Mouse (Mus musculus) hindbrain, embryonic 10.5 days (tissue): ENCODE measurements at regions not wholly inside any gene's neighbourhood (a gene's known extent, or its start where the extent isn't known, plus 50 kb on each side); places are given as distances from the start of the nearest gene placed in this dataset.

ENCODE experiments used
- DNase-seq: peaks from one replicate; pipeline ENCODE4 v3.0.0-alpha.2; 2017; ENCODE audit warnings: low spot score
- H3K27ac ChIP-seq: fragments of 300-500 bp; sonication (generic); 2 replicates; pipeline ENCODE4 v1.5.1; 2016; ENCODE audit warnings: mild to moderate bottlenecking, moderate library complexity
- H3K27me3 ChIP-seq: fragments of 300-500 bp; sonication (generic); 2 replicates; pipeline ENCODE4 v1.6.1; 2016; ENCODE audit warnings: mild to moderate bottlenecking; ENCODE audit not compliant: poor library complexity, insufficient read depth, severe bottlenecking
- H3K36me3 ChIP-seq: fragments of 300-500 bp; sonication (generic); 2 replicates; pipeline ENCODE4 v1.6.1; 2016; ENCODE audit warnings: mild to moderate bottlenecking, moderate library complexity
- H3K4me1 ChIP-seq: fragments of 300-500 bp; sonication (generic); replicated peaks from 2 replicates; pipeline ENCODE4 v1.6.1; 2016; ENCODE audit warnings: mild to moderate bottlenecking
- H3K4me3 ChIP-seq: fragments of 300-500 bp; sonication (generic); 2 replicates; pipeline ENCODE4 v1.5.1; 2016; ENCODE audit warnings: mild to moderate bottlenecking, moderate library complexity
- H3K9me3 ChIP-seq: fragments of 300-500 bp; sonication (generic); 2 replicates; pipeline ENCODE4 v1.6.1; 2016; ENCODE audit warnings: mild to moderate bottlenecking, moderate library complexity
- WGBS: fragments of 180-500 bp; shearing (Covaris S2); methylation state at CpG from one replicate; pipeline ENCODE4 v1.1.7; 2016; 5-methylcytosine and 5-hydroxymethylcytosine counted together

DNA sequence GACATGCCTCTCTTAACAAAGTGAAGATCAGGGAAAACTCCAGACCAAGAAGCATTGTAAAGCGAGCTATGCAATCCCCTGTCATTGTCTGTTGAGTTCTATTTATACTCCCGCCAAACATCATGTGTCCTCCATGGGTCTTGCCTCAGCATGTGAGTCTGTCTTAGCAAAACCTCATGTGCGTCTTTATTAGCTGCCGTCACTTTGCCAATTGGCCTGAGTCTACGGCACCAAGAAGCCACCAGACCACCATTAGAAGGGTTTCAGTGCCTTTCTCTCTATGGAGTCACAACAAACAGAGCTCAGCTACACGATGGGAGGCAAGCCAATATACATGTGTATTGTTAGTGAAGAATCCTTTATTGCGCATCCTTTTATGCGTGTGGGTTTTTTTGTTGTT lies 658.6 kb upstream of the Kdm8 start:
- H3K27me3 ChIP-seq, result no peaks in the 10 kb centered on the region
- H3K27ac ChIP-seq, result no peak overlapping the region
- 90% methylated on average over 8 of the region's 8 CpGs for WGBS
- H3K36me3 ChIP-seq, result no peaks in the 10 kb centered on the region
- no peak overlapping the region for H3K4me3 ChIP-seq
- H3K4me1 ChIP-seq, result no peaks in the 10 kb centered on the region
- DNase-seq, result no peak
- H3K9me3 ChIP-seq, result peaks cover 6% of the 10 kb centered on the region; the same call in 1 of the 2 replicates

GRCm38 (mm10) chr7:124788781-124789180 lies 655.7 kb upstream of the Kdm8 start:
- no peak for DNase-seq
- Histone ChIP-seq H3K9me3 (peaks cover 3% of the 10 kb centered on the region; the same call in 1 of the 2 replicates), H3K27ac (no peak overlapping the region), H3K27me3 (no peaks in the 10 kb centered on the region), H3K36me3 (no peaks in the 10 kb centered on the region), H3K4me1 (no peaks in the 10 kb centered on the region), H3K4me3 (no peak overlapping the region)
- WGBS, result 84% methylated on average over 3 of the region's 3 CpGs

DNA sequence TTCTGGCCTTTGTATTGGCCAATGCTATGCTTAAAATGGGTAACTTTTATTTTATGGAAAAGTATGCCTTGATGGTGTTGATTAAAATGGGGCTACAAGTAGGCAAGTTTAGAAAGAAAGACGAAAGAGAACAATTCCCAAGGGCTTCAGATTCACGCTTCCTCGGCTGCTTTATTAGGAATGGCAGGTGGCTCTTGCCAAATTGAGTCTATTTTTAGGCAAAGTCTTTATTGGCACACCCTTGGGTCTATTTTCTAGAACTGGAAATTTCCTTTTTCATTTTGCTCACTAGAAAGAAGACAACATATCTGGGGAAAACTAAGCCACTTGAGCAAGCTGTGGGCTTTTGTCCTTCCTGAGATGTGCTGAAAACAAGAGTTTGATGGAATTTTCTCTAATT lies 641.4 kb upstream of the Kdm8 start:
- Histone ChIP-seq H3K27me3 (no peaks in the 10 kb centered on the region), H3K4me1 (no peaks in the 10 kb centered on the region), H3K9me3 (0 out of 2 replicates have a peak, but pooled peaks cover 3% of the 10 kb centered on the region), H3K36me3 (no peaks in the 10 kb centered on the region), H3K27ac (no peak overlapping the region), H3K4me3 (no peak overlapping the region)
- 86% methylated on average over 3 of the region's 3 CpGs for WGBS
- no peak for DNase-seq

DNA sequence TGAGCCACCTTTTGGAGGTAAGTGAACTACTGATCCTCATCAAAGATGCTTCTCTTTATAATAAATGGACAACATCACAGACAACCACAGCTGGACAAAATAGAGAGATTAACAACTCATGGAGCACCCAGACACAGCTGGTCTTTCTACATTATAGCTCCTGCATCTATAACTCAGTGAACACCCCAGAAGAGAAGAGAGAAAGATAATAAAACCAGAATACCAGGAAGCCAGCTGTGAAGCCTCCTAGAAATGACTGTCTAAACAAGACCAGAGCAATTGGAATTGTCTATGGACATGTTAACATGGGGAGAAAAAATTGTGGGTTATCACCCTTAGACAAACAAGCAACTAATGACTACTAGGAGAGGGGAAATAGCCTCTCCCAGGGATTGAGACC lies 609.8 kb upstream of the Kdm8 start:
- 0 out of 2 replicates have a peak, but pooled peaks cover 4% of the 10 kb centered on the region for H3K9me3 ChIP-seq
- no peak for DNase-seq
- H3K27me3 ChIP-seq, result no peaks in the 10 kb centered on the region
- no peak overlapping the region for H3K4me3 ChIP-seq
- H3K4me1 ChIP-seq, result no peaks in the 10 kb centered on the region
- H3K27ac ChIP-seq, result no peak overlapping the region
- no peaks in the 10 kb centered on the region for H3K36me3 ChIP-seq

GRCm38 (mm10) chr7:124836531-124836930 lies 607.9 kb upstream of the Kdm8 start:
- DNase-seq, result no peak
- Histone ChIP-seq H3K27ac (no peak overlapping the region), H3K4me1 (no peaks in the 10 kb centered on the region), H3K27me3 (no peaks in the 10 kb centered on the region), H3K36me3 (no peaks in the 10 kb centered on the region), H3K9me3 (0 out of 2 replicates have a peak, but pooled peaks cover 4% of the 10 kb centered on the region), H3K4me3 (no peak overlapping the region)
- 93% methylated on average over 3 of the region's 3 CpGs for WGBS

DNA sequence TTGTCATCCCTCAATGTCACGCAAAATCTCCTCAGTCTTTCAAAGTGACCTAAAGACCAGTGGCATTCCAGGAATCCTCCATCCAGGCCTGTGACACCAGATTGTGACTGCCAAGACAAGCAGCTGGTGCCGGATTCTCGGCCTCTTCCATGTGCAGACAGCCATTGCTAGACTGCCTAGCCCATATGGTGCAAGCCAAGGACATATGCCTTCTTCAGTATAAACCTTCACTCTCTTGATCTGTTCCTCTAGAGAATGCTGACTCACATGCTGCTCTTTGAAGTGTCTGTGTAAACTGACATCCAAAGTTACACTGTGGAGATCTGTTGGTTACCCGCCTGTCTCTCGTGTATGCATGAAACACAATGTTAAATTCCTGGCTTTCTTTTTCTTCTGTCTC lies 589.4 kb upstream of the Kdm8 start:
- Histone ChIP-seq H3K9me3 (no peaks in the 10 kb centered on the region), H3K27ac (no peak overlapping the region), H3K36me3 (no peaks in the 10 kb centered on the region), H3K4me1 (no peaks in the 10 kb centered on the region), H3K27me3 (no peaks in the 10 kb centered on the region), H3K4me3 (no peak overlapping the region)
- 82% methylated on average over 5 of the region's 5 CpGs for WGBS
- no peak for DNase-seq

DNA sequence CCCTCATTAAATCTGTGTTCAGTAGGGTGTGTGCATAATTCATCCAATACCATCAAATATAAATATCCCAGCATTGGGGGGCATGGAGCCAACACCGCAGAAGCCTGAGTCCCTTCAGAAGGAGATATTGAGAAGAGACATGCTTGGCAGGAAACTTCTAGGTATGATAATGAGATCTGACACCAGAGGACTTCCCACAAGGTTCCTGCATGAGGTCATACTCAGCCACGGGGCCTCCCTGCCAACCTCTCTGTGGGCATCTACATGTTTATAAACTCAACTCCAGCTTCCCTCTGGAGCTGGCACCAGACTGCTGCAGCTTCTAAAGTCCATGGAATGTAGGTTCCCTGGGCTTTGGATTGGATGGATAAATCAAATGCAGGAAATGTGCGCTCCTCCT lies 587.4 kb upstream of the Kdm8 start:
- H3K27ac ChIP-seq, result no peak overlapping the region
- H3K9me3 ChIP-seq, result 0 out of 2 replicates have a peak, but pooled peaks cover 2% of the 10 kb centered on the region
- H3K4me1 ChIP-seq, result no peaks in the 10 kb centered on the region
- WGBS, result 91% methylated on average over 3 of the region's 3 CpGs
- no peak overlapping the region for H3K4me3 ChIP-seq
- no peak for DNase-seq
- no peaks in the 10 kb centered on the region for H3K27me3 ChIP-seq
- H3K36me3 ChIP-seq, result no peaks in the 10 kb centered on the region

- Histone ChIP-seq H3K27me3 (no peaks in the 10 kb centered on the region), H3K9me3 (peaks cover 9% of the 10 kb centered on the region), H3K4me3 (no peak overlapping the region), H3K27ac (no peak overlapping the region), H3K36me3 (no peaks in the 10 kb centered on the region), H3K4me1 (no peaks in the 10 kb centered on the region)
- DNase-seq, result no peak
- WGBS, result 94% methylated on average over 2 of the region's 2 CpGs
Observed at GRCm38 (mm10) chr7:124861397-124861796, 583.1 kb upstream of the Kdm8 start.

DNA sequence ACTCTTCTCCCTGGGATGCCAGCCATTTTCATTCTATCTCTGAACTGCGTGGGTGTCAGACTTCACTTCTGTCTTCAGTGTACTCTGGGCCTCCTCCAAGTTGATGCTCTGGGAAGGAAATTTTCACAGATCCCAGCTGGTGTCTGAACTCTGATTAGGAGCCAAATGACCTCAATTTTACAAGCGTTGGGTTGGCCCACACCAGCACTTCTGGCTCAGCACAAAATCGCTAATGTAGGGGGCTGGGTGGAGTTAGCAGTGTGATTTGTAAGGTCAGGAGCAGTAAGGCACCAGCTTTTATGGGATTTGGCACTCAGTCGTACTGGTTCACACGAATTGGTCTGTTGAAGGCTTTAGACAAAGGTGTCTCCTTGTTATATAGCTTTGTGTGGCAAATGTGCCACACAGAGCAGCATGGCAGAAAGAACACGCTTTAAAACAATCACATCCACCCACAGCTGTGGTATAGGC lies 576.3 kb upstream of the Kdm8 start:
- H3K27me3 ChIP-seq, result no peaks in the 10 kb centered on the region
- DNase-seq, result peak; percentile 12
- 60% methylated on average over 6 of the region's 6 CpGs for WGBS
- H3K4me1 ChIP-seq, result no peaks in the 10 kb centered on the region
- no peak overlapping the region for H3K27ac ChIP-seq
- H3K9me3 ChIP-seq, result no peaks in the 10 kb centered on the region
- no peaks in the 10 kb centered on the region for H3K36me3 ChIP-seq
- H3K4me3 ChIP-seq, result no peak overlapping the region

GRCm38 (mm10) chr7:124868621-124869020 lies 575.9 kb upstream of the Kdm8 start:
- no peak overlapping the region for H3K4me3 ChIP-seq
- H3K9me3 ChIP-seq, result no peaks in the 10 kb centered on the region
- no peak overlapping the region for H3K27ac ChIP-seq
- no peak for DNase-seq
- H3K4me1 ChIP-seq, result no peaks in the 10 kb centered on the region
- no peaks in the 10 kb centered on the region for H3K27me3 ChIP-seq
- no peaks in the 10 kb centered on the region for H3K36me3 ChIP-seq
- 79% methylated on average over 3 of the region's 3 CpGs for WGBS

GRCm38 (mm10) chr7:124880771-124881170 lies 563.7 kb upstream of the Kdm8 start:
- H3K27ac ChIP-seq, result no peak overlapping the region
- WGBS, result 87% methylated on average over 6 of the region's 6 CpGs
- H3K4me1 ChIP-seq, result no peaks in the 10 kb centered on the region
- no peaks in the 10 kb centered on the region for H3K27me3 ChIP-seq
- no peak overlapping the region for H3K4me3 ChIP-seq
- no peak for DNase-seq
- H3K36me3 ChIP-seq, result no peaks in the 10 kb centered on the region
- no peaks in the 10 kb centered on the region for H3K9me3 ChIP-seq

DNA sequence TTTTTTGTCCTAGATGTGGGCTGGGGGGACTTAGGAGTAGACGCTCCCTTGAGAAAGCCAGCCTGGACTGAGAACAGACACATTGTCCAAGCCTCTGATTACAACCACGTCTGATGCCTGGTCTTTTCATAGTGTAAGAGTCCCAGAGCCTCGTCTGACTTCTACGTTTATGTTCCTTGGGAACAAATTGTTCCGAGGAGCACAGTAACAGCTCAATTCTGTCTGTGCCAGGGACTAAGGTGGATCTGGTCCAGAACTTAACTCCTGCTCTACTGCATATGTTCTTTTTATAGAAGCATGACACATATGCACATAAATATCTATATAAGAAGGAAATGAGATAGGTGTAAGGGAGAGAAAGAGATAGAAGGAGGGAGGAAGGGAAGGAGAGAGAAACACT lies 537.2 kb upstream of the Kdm8 start:
- 74% methylated on average over 5 of the region's 5 CpGs for WGBS
- H3K27ac ChIP-seq, result no peak overlapping the region

DNA sequence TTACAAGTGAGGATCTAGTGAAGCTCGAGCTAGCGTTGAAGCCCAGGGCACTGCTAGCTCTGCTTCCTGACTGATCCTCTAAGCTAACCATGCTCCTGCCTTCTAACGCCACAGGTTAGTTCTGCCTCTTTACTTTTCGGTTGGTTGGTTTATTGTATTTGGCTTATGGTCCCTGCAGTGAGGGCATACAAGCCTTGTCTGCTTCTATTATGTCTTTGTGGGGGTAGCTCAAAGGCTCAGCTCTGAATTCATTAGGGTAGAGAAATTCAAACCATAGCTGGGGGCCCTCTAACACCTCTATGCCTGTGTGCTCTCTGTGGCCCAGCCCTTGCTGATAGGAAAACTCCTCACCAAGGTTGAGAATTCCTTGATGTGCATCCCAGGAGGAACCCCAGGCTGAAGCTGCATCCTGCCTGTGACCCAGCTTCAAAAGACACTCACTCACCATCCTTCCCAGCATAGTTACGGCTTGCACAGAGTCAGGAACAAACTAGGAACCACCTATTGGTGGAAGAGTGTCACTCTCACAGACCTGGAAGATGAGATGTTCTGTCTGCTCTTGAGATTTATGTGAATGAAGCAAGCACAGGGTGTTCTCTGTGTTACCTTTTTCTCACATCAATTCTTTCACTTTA lies 536.7 kb upstream of the Kdm8 start:
- peaks cover 2% of the 10 kb centered on the region; the same call in 1 of the 2 replicates for H3K9me3 ChIP-seq
- no peaks in the 10 kb centered on the region for H3K36me3 ChIP-seq
- no peak for DNase-seq
- peaks cover 6% of the 10 kb centered on the region; the same call in 1 of the 2 replicates for H3K4me1 ChIP-seq
- 57% methylated on average over 5 of the region's 5 CpGs for WGBS
- H3K27ac ChIP-seq, result no peak overlapping the region
- no peak overlapping the region for H3K4me3 ChIP-seq
- no peaks in the 10 kb centered on the region for H3K27me3 ChIP-seq

More for the DNA sequence above, 537.2 kb upstream of the Kdm8 start:
- no peak overlapping the region for H3K4me3 ChIP-seq
- H3K4me1 ChIP-seq, result peaks cover 6% of the 10 kb centered on the region; the same call in 1 of the 2 replicates
- H3K36me3 ChIP-seq, result no peaks in the 10 kb centered on the region
- no peak for DNase-seq
- peaks cover 4% of the 10 kb centered on the region; the same call in 1 of the 2 replicates for H3K9me3 ChIP-seq
- H3K27me3 ChIP-seq, result no peaks in the 10 kb centered on the region
